8 mouse cellular contexts compared by ENCODE assay signal in the genomic region with DNA sequence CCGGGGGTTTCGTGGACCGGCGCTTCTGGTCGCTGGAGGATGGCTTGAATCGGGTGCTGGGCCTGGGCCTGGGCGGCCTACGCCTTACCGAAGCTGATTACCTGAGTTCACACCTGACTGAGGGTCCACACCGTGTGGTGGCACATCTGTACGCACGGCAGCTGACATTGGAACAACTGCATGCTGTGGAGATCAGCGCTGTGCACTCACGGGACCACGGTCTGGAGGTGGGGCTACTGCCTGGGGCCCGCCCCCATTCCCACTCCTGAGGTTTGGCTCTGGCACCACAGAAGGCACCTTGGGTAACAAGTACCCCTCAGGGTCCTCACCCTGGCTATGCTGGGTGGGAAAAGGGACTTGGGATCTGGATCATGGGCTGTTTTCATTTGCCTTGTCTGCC. TPM values are rescaled to one million over a fixed set of nuclear protein-coding genes. Genes with fewer than 3 reads are reported as not detected.
A peak's percentile ranks its signal among the peaks of the same experiment; 100 is the strongest.
DNase-seq lines count a peak whose midpoint lies in the region; ATAC-seq lines count a peak whose summit lies in the region.

No protein-coding gene starts in this region.

- peak; percentile 49 for DNase-seq in layer of hippocampus, adult 9-11 months
- DNase-seq in layer of hippocampus, adult 18-20 months (ENCODE audit: low spot score in 2 of 2) = no peak
- DNase-seq in NIH3T3 (ENCODE audit: low read depth) (peak; percentile 74), liver (peak; percentile 48)
- DNase-seq in urinary bladder, postnatal 4 days (ENCODE audit: low spot score in 2 of 2) = no peak

- H3K9ac ChIP-seq in hindbrain, embryonic 16.5 days (ENCODE audit: low read depth, low read length) = peak overlapping the region; percentile 82
- peak overlapping the region; percentile 98 for H3K9ac ChIP-seq in midbrain, embryonic 15.5 days

- H3K36me3 ChIP-seq in erythroblast, embryonic 14.5 days (ENCODE audit: control insufficient read depth) = peaks cover 75% of the 10 kb centered on the region
- H3K36me3 ChIP-seq in hindbrain, embryonic 16.5 days (ENCODE audit: control insufficient read depth, insufficient read depth, low read length) = peaks cover 34% of the 10 kb centered on the region
- H3K36me3 ChIP-seq in midbrain, embryonic 15.5 days (replicated peaks) = peaks cover 21% of the 10 kb centered on the region; the same call in 1 of the 2 replicates

- H3K27ac ChIP-seq in hindbrain, embryonic 16.5 days (ENCODE audit: low read depth, low read length) = peak overlapping the region; percentile 85
- peak overlapping the region; percentile 87 for H3K27ac ChIP-seq in midbrain, embryonic 15.5 days

- peaks cover 19% of the 10 kb centered on the region for H3K4me1 ChIP-seq in erythroblast, embryonic 14.5 days (ENCODE audit: control insufficient read depth)
- peaks cover 13% of the 10 kb centered on the region for H3K4me1 ChIP-seq in hindbrain, embryonic 16.5 days (ENCODE audit: control insufficient read depth, insufficient read depth, low read depth, low read length)
- peaks cover 11% of the 10 kb centered on the region for H3K4me1 ChIP-seq in midbrain, embryonic 15.5 days

- H3K27me3 ChIP-seq in erythroblast, embryonic 14.5 days (ENCODE audit: control insufficient read depth) = no peaks in the 10 kb centered on the region
- no peaks in the 10 kb centered on the region for H3K27me3 ChIP-seq in hindbrain, embryonic 16.5 days (replicated peaks; ENCODE audit: control insufficient read depth, insufficient read depth, low read length)
- no peaks in the 10 kb centered on the region for H3K27me3 ChIP-seq in midbrain, embryonic 15.5 days (replicated peaks)

- H3K4me3 ChIP-seq in erythroblast, embryonic 14.5 days (replicated peaks) = peak overlapping the region; percentile 80
- peak overlapping the region; percentile 74 for H3K4me3 ChIP-seq in hindbrain, embryonic 16.5 days (ENCODE audit: low read length)
- peak overlapping the region; percentile 95 for H3K4me3 ChIP-seq in midbrain, embryonic 15.5 days

- peaks cover 5% of the 10 kb centered on the region; the same call in 1 of the 2 replicates for H3K9me3 ChIP-seq in erythroblast, embryonic 14.5 days (ENCODE audit: control insufficient read depth, low read length)
- no peaks in the 10 kb centered on the region for H3K9me3 ChIP-seq in hindbrain, embryonic 16.5 days (ENCODE audit: control insufficient read depth, low read length)
- no peaks in the 10 kb centered on the region for H3K9me3 ChIP-seq in midbrain, embryonic 15.5 days

- WGBS in hindbrain, embryonic 16.5 days = 5% methylated on average over 16 of the region's 16 CpGs
- 4% methylated on average over 16 of the region's 16 CpGs for WGBS in midbrain, embryonic 15.5 days

- H3K4me2 ChIP-seq in hindbrain, embryonic 16.5 days (ENCODE audit: low read length) = peak overlapping the region; percentile 76
- H3K4me2 ChIP-seq in midbrain, embryonic 15.5 days = peak overlapping the region; percentile 97

- ATAC-seq in hindbrain, embryonic 16.5 days = peak; percentile 57
- peak; percentile 79 for ATAC-seq in midbrain, embryonic 15.5 days (replicated peaks)

RNA-seq across cellular contexts. Expression of gene Nudt16l1, which starts 0.9 kb away (rescaled TPM):
- 10 to 100 TPM; 73.0 to 78.3 TPM for total RNA-seq in layer of hippocampus, adult 18-20 months (2021)
- polyA plus RNA-seq in erythroblast, embryonic 14.5 days (2012) = 0.69 and 1.1 TPM in 2 replicates
- polyA plus RNA-seq in hindbrain, embryonic 16.5 days (2015; fragmentation: Nextera tagmentation; extraction: Ambion mirVana) = 132 and 137 TPM in 2 replicates
- polyA plus RNA-seq in midbrain, embryonic 15.5 days (2015; fragmentation: Nextera tagmentation; extraction: Ambion mirVana) = 123 and 132 TPM in 2 replicates

RNA-seq across cellular contexts. Expression of gene Anks3, which starts 24.6 kb away (rescaled TPM):
- 10 to 100 TPM; 70.2 to 71.8 TPM for total RNA-seq in layer of hippocampus, adult 18-20 months (2021)
- polyA plus RNA-seq in erythroblast, embryonic 14.5 days (2012) = 1.9 TPM in 2 replicates
- 68.6 and 71.5 TPM in 2 replicates for polyA plus RNA-seq in hindbrain, embryonic 16.5 days (2015; fragmentation: Nextera tagmentation; extraction: Ambion mirVana)
- polyA plus RNA-seq in midbrain, embryonic 15.5 days (2015; fragmentation: Nextera tagmentation; extraction: Ambion mirVana) = 80.0 and 86.3 TPM in 2 replicates

RNA-seq across cellular contexts. Expression of gene Mgrn1, which starts 53.4 kb away (rescaled TPM):
- 100 to 1,000 TPM; 214 to 215 TPM for total RNA-seq in layer of hippocampus, adult 18-20 months (2021)
- polyA plus RNA-seq in erythroblast, embryonic 14.5 days (2012) = 0.29 and 0.43 TPM in 2 replicates
- 133 and 140 TPM in 2 replicates for polyA plus RNA-seq in hindbrain, embryonic 16.5 days (2015; fragmentation: Nextera tagmentation; extraction: Ambion mirVana)
- 124 and 131 TPM in 2 replicates for polyA plus RNA-seq in midbrain, embryonic 15.5 days (2015; fragmentation: Nextera tagmentation; extraction: Ambion mirVana)

RNA-seq across cellular contexts. Expression of gene Sept12, which starts 58.2 kb away (rescaled TPM):
- total RNA-seq in layer of hippocampus, adult 18-20 months (2021) = not detected
- not detected in 2 replicates for polyA plus RNA-seq in erythroblast, embryonic 14.5 days (2012)
- not detected in 2 replicates for polyA plus RNA-seq in hindbrain, embryonic 16.5 days (2015; fragmentation: Nextera tagmentation; extraction: Ambion mirVana)
- not detected in 2 replicates for polyA plus RNA-seq in midbrain, embryonic 15.5 days (2015; fragmentation: Nextera tagmentation; extraction: Ambion mirVana)

RNA-seq across cellular contexts. Expression of gene Ubald1, which starts 59.3 kb away (rescaled TPM):
- 10 to 100 TPM; 96.1 to 98.1 TPM for total RNA-seq in layer of hippocampus, adult 18-20 months (2021)
- polyA plus RNA-seq in erythroblast, embryonic 14.5 days (2012) = 16.2 and 18.6 TPM in 2 replicates
- 55.2 and 73.2 TPM in 2 replicates for polyA plus RNA-seq in hindbrain, embryonic 16.5 days (2015; fragmentation: Nextera tagmentation; extraction: Ambion mirVana)
- 58.2 and 58.7 TPM in 2 replicates for polyA plus RNA-seq in midbrain, embryonic 15.5 days (2015; fragmentation: Nextera tagmentation; extraction: Ambion mirVana)

Comparison
In these comparisons a context has a peak if more than half of its experiments do, and no peak if none do; other contexts are left out.
1. DNase-seq: peak in layer of hippocampus, adult 9-11 months (single experiment), NIH3T3 (single experiment) and liver (single experiment); none in layer of hippocampus, adult 18-20 months (0 of 2) and urinary bladder, postnatal 4 days (0 of 2).
2. RNA of gene Nudt16l1, which starts 0.9 kb away (polyA plus RNA-seq): 132 to 137 TPM in hindbrain, embryonic 16.5 days and 123 to 132 TPM in midbrain, embryonic 15.5 days; 0.69 to 1.1 TPM in erythroblast, embryonic 14.5 days; every median in the first group is over 10 times any median in the second.
3. RNA of gene Anks3, which starts 24.6 kb away (polyA plus RNA-seq): 80.0 to 86.3 TPM in midbrain, embryonic 15.5 days and 68.6 to 71.5 TPM in hindbrain, embryonic 16.5 days; 1.9 TPM in erythroblast, embryonic 14.5 days; every median in the first group is over 10 times any median in the second.
4. RNA of gene Mgrn1, which starts 53.4 kb away (polyA plus RNA-seq): 133 to 140 TPM in hindbrain, embryonic 16.5 days and 124 to 131 TPM in midbrain, embryonic 15.5 days; 0.29 to 0.43 TPM in erythroblast, embryonic 14.5 days; every median in the first group is over 10 times any median in the second.
5. Peak in every context shown above with its lines, with median percentiles within 50 percentile points of each other: H3K4me3 ChIP-seq.